Mouse (Mus musculus) G1E (cell line): ENCODE measurements around the gene Six3.

ENCODE experiments used
- CTCF ChIP-seq: IDR thresholded peaks from 2 replicates; pipeline ENCODE4 v1.5.1; 2012; ENCODE audit warnings: low read depth, low read length, inconsistent platforms, mixed read lengths
- GATA1 ChIP-seq: IDR thresholded peaks from 2 replicates; pipeline ENCODE4 v1.6.1; 2012; ENCODE audit warnings: borderline replicate concordance, low read length, inconsistent platforms, mixed read lengths
- GATA2 ChIP-seq: IDR thresholded peaks from 2 replicates; pipeline ENCODE4 v1.6.1; 2012; ENCODE audit warnings: low read depth, low read length, inconsistent platforms, borderline replicate concordance
- POLR2AphosphoS5 ChIP-seq: IDR thresholded peaks from 2 replicates; pipeline ENCODE4 v1.6.1; 2012; ENCODE audit warnings: low read depth, low read length, inconsistent platforms; ENCODE audit not compliant: insufficient replicate concordance
- TAL1 ChIP-seq: conservative IDR thresholded peaks from 2 replicates; pipeline ENCODE4 v1.6.1; 2012; ENCODE audit warnings: low read depth, low read length, inconsistent platforms, mixed read lengths

GRCm38 (mm10) chr17:85596341-85596890, 17.0 kb upstream of the Six3 start:
- TF ChIP-seq CTCF (no peak), POLR2AphosphoS5 (no peak), GATA1 (no peak), TAL1 (no peak), GATA2 (no peak)
